8 mouse cellular contexts compared by ENCODE assay signal in genomic region chr1:153487500-153487879, GRCm38 (mm10). TPM values are rescaled to one million over a fixed set of nuclear protein-coding genes. Genes with fewer than 3 reads are reported as not detected.
A peak's percentile ranks its signal among the peaks of the same experiment; 100 is the strongest.
DNase-seq lines count a peak whose midpoint lies in the region; ATAC-seq lines count a peak whose summit lies in the region.

Dhx9 (minus strand) TSS chr1:153487660.

- WGBS in lung, embryonic 16.5 days: 0% methylated on average over 31 of the region's 35 CpGs

- no peaks in the 10 kb centered on the region for H3K27me3 ChIP-seq in lung, embryonic 16.5 days (ENCODE audit: control insufficient read depth, insufficient read depth, low read depth, low read length)

- peak within 1 kb of the TSS; percentile 100 for H3K4me3 ChIP-seq in lung, embryonic 16.5 days (ENCODE audit: low read length)

- H3K27ac ChIP-seq in lung, embryonic 16.5 days (ENCODE audit: low read length): peak within 1 kb of the TSS; percentile 85

- H3K4me2 ChIP-seq in lung, embryonic 16.5 days (ENCODE audit: low read depth, low read length): peak within 1 kb of the TSS; percentile 86

- H3K9me3 ChIP-seq in lung, embryonic 16.5 days (ENCODE audit: control insufficient read depth, low read length): no peaks in the 10 kb centered on the region

- H3K36me3 ChIP-seq in lung, embryonic 16.5 days (ENCODE audit: control insufficient read depth, insufficient read depth, low read length): peaks cover 4% of the 10 kb centered on the region; the same call in 1 of the 2 replicates

- ATAC-seq in hematopoietic stem cell, adult 5-6 weeks (replicated peaks in 1 of 2; ENCODE audit: insufficient read depth in 1 of 2, low FRiP score in 2 of 2, low TSS enrichment in 1 of 2, low read depth in 1 of 2, poor library complexity in 2 of 2, severe bottlenecking in 2 of 2): peak; percentile 63 to 85
- ATAC-seq in lung, embryonic 16.5 days (ENCODE audit: low read depth): peak; percentile 93

- peaks cover 22% of the 10 kb centered on the region for H3K4me1 ChIP-seq in lung, embryonic 16.5 days (replicated peaks; ENCODE audit: control insufficient read depth, insufficient read depth, low read length)

- peak within 1 kb of the TSS; percentile 99 for H3K9ac ChIP-seq in lung, embryonic 16.5 days (ENCODE audit: low read length)

- DNase-seq in MEL-GATA-1-ER (ENCODE audit: extremely low read depth, low read depth): peak; percentile 77
- DNase-seq in cerebellum, adult 8-10 months: peak; percentile 99
- DNase-seq in forelimb bud, embryonic 11.5 days (ENCODE audit: low read depth, low spot score): peak; percentile 98
- DNase-seq in layer of hippocampus, adult 9-10 months (ENCODE audit: low spot score): peak; percentile 94
- DNase-seq in ovary, postnatal 10 days (ENCODE audit: low spot score): peak; percentile 96
- peak; percentile 96 to 100 for DNase-seq in thymus, postnatal 10 days (ENCODE audit: low spot score in 2 of 2)

RNA-seq across cellular contexts. Expression of gene Dhx9, which starts in this region (rescaled TPM):
- total RNA-seq in hematopoietic stem cell, adult 5-6 weeks (2017): 163 and 235 TPM in 2 replicates
- 24.5 and 26.3 TPM in 2 replicates for polyA plus RNA-seq in lung, embryonic 16.5 days (2015; fragmentation: Nextera tagmentation; extraction: Ambion mirVana)

Comparison
In these comparisons a context has a peak if more than half of its experiments do, and no peak if none do; other contexts are left out.
1. Peak in every context shown above with its lines: DNase-seq, ATAC-seq, H3K4me3 ChIP-seq and H3K27ac ChIP-seq.